Mouse (Mus musculus) limb, embryonic 12.5 days (tissue): ENCODE results near the gene Lrp4. TPM values are rescaled to one million over a fixed set of nuclear protein-coding genes. Genes with fewer than 3 reads are reported as not detected.

Experiments
- ATAC-seq: fragments of 200-750 bp; cut with Nextera tagmentation; 2 replicates; pipeline ENCODE4 v1.8.0; 2017; ENCODE audit warnings: low read depth, moderate TSS enrichment; ENCODE audit not compliant: insufficient number of reproducible peaks, insufficient read depth, low FRiP score, low TSS enrichment
- H3K27ac ChIP-seq: fragments of 300-500 bp; sonication (generic); 2 replicates; pipeline ENCODE4 v1.5.1; 2016; ENCODE audit warnings: mild to moderate bottlenecking, moderate library complexity
- H3K27me3 ChIP-seq: fragments of 300-500 bp; sonication (generic); 2 replicates; pipeline ENCODE4 v1.6.1; 2016; ENCODE audit warnings: mild to moderate bottlenecking, moderate library complexity
- H3K36me3 ChIP-seq: fragments of 300-500 bp; sonication (generic); 2 replicates; pipeline ENCODE4 v1.6.1; 2016; ENCODE audit warnings: mild to moderate bottlenecking, moderate library complexity
- H3K4me1 ChIP-seq: fragments of 300-500 bp; sonication (generic); replicated peaks from 2 replicates; pipeline ENCODE4 v1.6.1; 2016
- H3K4me2 ChIP-seq: fragments of 300-500 bp; sonication (generic); 2 replicates; pipeline ENCODE4 v1.6.1; 2016; ENCODE audit warnings: mild to moderate bottlenecking, moderate library complexity
- H3K4me3 ChIP-seq: fragments of 300-500 bp; sonication (generic); replicated peaks from 2 replicates; pipeline ENCODE4 v1.5.1; 2016; ENCODE audit warnings: mild to moderate bottlenecking
- H3K9ac ChIP-seq: fragments of 300-500 bp; sonication (generic); replicated peaks from 2 replicates; pipeline ENCODE4 v1.6.1; 2016; ENCODE audit warnings: mild to moderate bottlenecking, moderate library complexity
- H3K9me3 ChIP-seq: fragments of 300-500 bp; sonication (generic); 2 replicates; pipeline ENCODE4 v1.6.1; 2016; ENCODE audit warnings: mild to moderate bottlenecking, moderate library complexity
- WGBS: fragments of 180-500 bp; shearing (Covaris S2); methylation state at CpG from one replicate; pipeline ENCODE4 v1.1.7; 2016; 5-methylcytosine and 5-hydroxymethylcytosine counted together
- polyA plus RNA-seq: library from polyadenylated mRNA; unstranded; fragments of >200 nt; fragmentation: Nextera tagmentation; extraction: Ambion mirVana; gene quantifications from 2 replicates; pipeline ENCODE4 v1.2.1, GENCODE M21; 2016

Gene Lrp4
- polyA plus RNA-seq, 1 experiment from 2014 or later, result 7.2 TPM

- H3K9me3 ChIP-seq, result no peaks in the 10 kb centered on the region
- no peak overlapping the region for H3K4me2 ChIP-seq
- no peak overlapping the region for H3K4me3 ChIP-seq
- no peaks in the 10 kb centered on the region for H3K36me3 ChIP-seq
- 91% methylated on average over 8 of the region's 8 CpGs for WGBS
- no peak overlapping the region for H3K27ac ChIP-seq
- H3K9ac ChIP-seq, result no peak overlapping the region
- no peaks in the 10 kb centered on the region for H3K27me3 ChIP-seq
- no peak for ATAC-seq
- H3K4me1 ChIP-seq, result no peaks in the 10 kb centered on the region
These were observed 20.6 kb upstream of the Lrp4 start for GRCm38 (mm10) chr2:91436713-91437112.

DNA sequence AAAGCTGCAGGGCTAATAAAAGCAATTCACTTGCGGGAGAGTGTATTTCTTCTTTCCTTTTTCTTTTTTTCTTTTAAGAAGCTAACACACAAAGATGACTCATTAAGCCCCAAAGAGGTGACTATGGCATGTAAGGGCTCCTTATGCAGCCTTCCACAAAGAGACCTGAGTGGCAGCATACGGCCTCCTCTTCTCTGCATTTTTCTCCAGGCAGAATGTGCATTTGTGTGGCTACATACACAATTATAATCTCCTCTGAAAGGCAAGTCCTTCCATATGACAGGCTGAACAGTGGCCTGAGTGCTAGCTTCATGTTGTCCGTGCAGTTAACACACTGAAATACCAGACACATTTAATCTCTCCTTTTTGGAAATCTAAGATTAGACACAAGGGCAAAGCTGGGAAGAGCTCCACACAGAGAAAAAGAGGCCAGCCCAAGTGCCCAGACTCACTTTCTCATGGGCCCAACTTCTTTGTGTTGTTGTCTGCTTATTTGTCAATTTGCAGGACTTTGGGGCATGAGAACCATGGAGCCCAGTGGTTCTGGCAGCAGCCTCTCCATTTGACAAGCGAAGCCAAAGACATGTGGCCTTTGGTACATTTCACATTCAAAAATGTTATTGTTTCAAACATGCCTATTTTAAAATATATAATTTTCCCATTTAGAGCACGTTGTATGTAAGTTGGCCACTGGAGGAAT, 20.0 kb upstream of the Lrp4 start:
- H3K9me3 ChIP-seq, result no peaks in the 10 kb centered on the region
- H3K4me3 ChIP-seq, result no peak overlapping the region
- 88% methylated on average over 5 of the region's 5 CpGs for WGBS
- no peak overlapping the region for H3K4me2 ChIP-seq
- H3K36me3 ChIP-seq, result no peaks in the 10 kb centered on the region
- no peaks in the 10 kb centered on the region for H3K4me1 ChIP-seq
- no peak overlapping the region for H3K9ac ChIP-seq
- H3K27ac ChIP-seq, result no peak overlapping the region
- no peaks in the 10 kb centered on the region for H3K27me3 ChIP-seq
- ATAC-seq, result no peak

GRCm38 (mm10) chr2:91439271-91439670, 18.0 kb upstream of the Lrp4 start:
- H3K36me3 ChIP-seq, result no peaks in the 10 kb centered on the region
- no peaks in the 10 kb centered on the region for H3K9me3 ChIP-seq
- H3K4me1 ChIP-seq, result peaks cover 6% of the 10 kb centered on the region; the same call in 1 of the 2 replicates
- H3K9ac ChIP-seq, result no peak overlapping the region
- H3K27ac ChIP-seq, result no peak overlapping the region
- no peak overlapping the region for H3K4me2 ChIP-seq
- H3K27me3 ChIP-seq, result no peaks in the 10 kb centered on the region
- no peak for ATAC-seq
- no peak overlapping the region for H3K4me3 ChIP-seq
- 83% methylated on average over 10 of the region's 10 CpGs for WGBS

DNA sequence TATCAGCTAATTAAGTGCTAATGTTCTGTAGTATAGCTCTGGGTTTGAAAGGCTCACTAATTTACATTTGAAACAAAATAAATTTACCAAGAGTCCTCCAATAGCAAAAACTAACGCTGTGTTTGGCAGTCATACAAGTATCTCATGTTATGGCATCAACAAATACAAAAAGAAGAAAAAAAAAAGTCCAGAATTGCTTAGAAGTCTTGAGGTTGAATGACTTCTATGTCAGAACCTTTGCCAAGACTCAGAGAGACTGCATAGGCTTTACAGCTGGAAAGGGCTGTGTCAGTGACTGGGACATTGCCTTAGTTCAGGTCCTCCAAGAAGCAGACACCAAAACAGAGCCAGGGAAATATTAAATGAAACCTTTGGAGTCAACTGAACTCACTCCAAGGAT, 17.4 kb upstream of the Lrp4 start:
- H3K27me3 ChIP-seq, result no peaks in the 10 kb centered on the region
- H3K36me3 ChIP-seq, result no peaks in the 10 kb centered on the region
- 87% methylated on average over 1 of the region's 1 CpGs for WGBS
- H3K9ac ChIP-seq, result no peak overlapping the region
- H3K27ac ChIP-seq, result no peak overlapping the region
- H3K4me2 ChIP-seq, result no peak overlapping the region
- H3K9me3 ChIP-seq, result no peaks in the 10 kb centered on the region
- ATAC-seq, result no peak
- peaks cover 6% of the 10 kb centered on the region; the same call in 1 of the 2 replicates for H3K4me1 ChIP-seq
- H3K4me3 ChIP-seq, result no peak overlapping the region

DNA sequence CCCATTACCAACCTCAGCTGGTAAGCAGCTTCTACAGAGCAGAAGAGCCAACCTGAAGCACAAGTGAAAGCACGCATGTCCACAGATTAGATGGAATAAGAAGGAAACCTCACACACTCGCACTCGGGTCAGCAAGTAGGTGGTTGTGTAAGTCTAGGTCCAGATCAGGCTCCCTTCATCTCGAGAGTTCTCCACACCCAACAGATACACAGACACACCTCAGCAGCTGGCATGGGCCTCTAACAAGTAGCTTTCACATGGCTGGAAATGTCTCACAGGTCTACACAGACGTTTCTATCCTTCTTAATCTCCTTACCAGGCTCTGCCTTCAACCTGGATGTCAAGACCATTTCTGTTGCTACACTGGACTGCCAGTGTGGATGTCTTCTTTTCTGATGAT, 16.6 kb upstream of the Lrp4 start:
- Histone ChIP-seq H3K36me3 (no peaks in the 10 kb centered on the region), H3K9ac (no peak overlapping the region), H3K27ac (no peak overlapping the region), H3K4me3 (no peak overlapping the region), H3K4me2 (no peak overlapping the region), H3K4me1 (peaks cover 6% of the 10 kb centered on the region; the same call in 1 of the 2 replicates), H3K27me3 (no peaks in the 10 kb centered on the region), H3K9me3 (no peaks in the 10 kb centered on the region)
- WGBS, result 85% methylated on average over 5 of the region's 5 CpGs
- ATAC-seq, result no peak

GRCm38 (mm10) chr2:91441715-91442114, 15.6 kb upstream of the Lrp4 start:
- Histone ChIP-seq H3K36me3 (no peaks in the 10 kb centered on the region), H3K4me2 (no peak overlapping the region), H3K4me1 (peaks cover 6% of the 10 kb centered on the region; the same call in 1 of the 2 replicates), H3K9ac (no peak overlapping the region), H3K4me3 (no peak overlapping the region), H3K27ac (no peak overlapping the region), H3K27me3 (no peaks in the 10 kb centered on the region), H3K9me3 (no peaks in the 10 kb centered on the region)
- 84% methylated on average over 2 of the region's 2 CpGs for WGBS
- no peak for ATAC-seq

- no peak overlapping the region for H3K4me2 ChIP-seq
- no peaks in the 10 kb centered on the region for H3K27me3 ChIP-seq
- 73% methylated on average over 1 of the region's 1 CpGs for WGBS
- no peak overlapping the region for H3K27ac ChIP-seq
- no peaks in the 10 kb centered on the region for H3K9me3 ChIP-seq
- no peak overlapping the region for H3K9ac ChIP-seq
- no peak overlapping the region for H3K4me3 ChIP-seq
- no peak for ATAC-seq
- no peaks in the 10 kb centered on the region for H3K36me3 ChIP-seq
- H3K4me1 ChIP-seq, result peaks cover 6% of the 10 kb centered on the region; the same call in 1 of the 2 replicates
These were observed 15.1 kb upstream of the Lrp4 start for GRCm38 (mm10) chr2:91442241-91442640.

GRCm38 (mm10) chr2:91444286-91444892, 12.9 kb upstream of the Lrp4 start, which contains the start of gene 1110051M20Rik:
TSS of gene 1110051M20Rik (minus strand) at chr2:91444704.
- H3K27ac ChIP-seq, result peak within 1 kb of the TSS; percentile 75; the same call in 1 of the 2 replicates
- no peaks in the 10 kb centered on the region for H3K9me3 ChIP-seq
- peak within 1 kb of the TSS; percentile 68 for H3K4me3 ChIP-seq
- H3K4me2 ChIP-seq, result peak within 1 kb of the TSS; percentile 71
- H3K4me1 ChIP-seq, result peaks cover 6% of the 10 kb centered on the region; the same call in 1 of the 2 replicates
- H3K36me3 ChIP-seq, result no peaks in the 10 kb centered on the region
- peak; percentile 90 for ATAC-seq
- 1% methylated on average over 19 of the region's 19 CpGs for WGBS
- no peaks in the 10 kb centered on the region for H3K27me3 ChIP-seq
- peak within 1 kb of the TSS; percentile 59 for H3K9ac ChIP-seq

GRCm38 (mm10) chr2:91449662-91450061, 7.6 kb upstream of the Lrp4 start:
- no peak overlapping the region for H3K4me2 ChIP-seq
- WGBS, result 44% methylated on average over 1 of the region's 1 CpGs
- no peak for ATAC-seq
- no peaks in the 10 kb centered on the region for H3K27me3 ChIP-seq
- no peak overlapping the region for H3K27ac ChIP-seq
- no peak overlapping the region for H3K9ac ChIP-seq
- no peaks in the 10 kb centered on the region for H3K36me3 ChIP-seq
- no peak overlapping the region for H3K4me3 ChIP-seq
- H3K4me1 ChIP-seq, result peaks cover 10% of the 10 kb centered on the region
- no peaks in the 10 kb centered on the region for H3K9me3 ChIP-seq

DNA sequence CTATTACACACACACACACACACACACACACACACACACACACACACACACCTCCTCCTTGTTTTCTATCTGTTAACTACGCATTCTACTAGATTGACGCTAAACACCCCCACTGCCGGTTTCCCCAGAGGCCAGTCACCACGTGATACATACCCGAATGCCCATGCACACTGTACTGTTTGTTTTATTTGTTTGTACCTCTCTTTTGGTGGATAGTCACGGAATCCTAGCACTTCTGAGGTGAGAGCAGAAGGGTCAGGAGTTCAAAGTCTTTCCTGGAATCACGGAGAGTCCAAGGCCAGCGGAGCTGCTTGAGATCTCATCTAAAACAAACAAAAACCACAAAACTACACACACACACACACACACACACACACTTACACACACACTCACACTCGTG, 7.0 kb upstream of the Lrp4 start:
- Histone ChIP-seq H3K27me3 (0 out of 2 replicates have a peak, but pooled peaks cover 1% of the 10 kb centered on the region), H3K4me1 (peaks cover 10% of the 10 kb centered on the region), H3K4me2 (no peak overlapping the region), H3K4me3 (no peak overlapping the region), H3K27ac (no peak overlapping the region), H3K36me3 (no peaks in the 10 kb centered on the region), H3K9ac (no peak overlapping the region), H3K9me3 (no peaks in the 10 kb centered on the region)
- ATAC-seq, result no peak
- WGBS, result 78% methylated on average over 9 of the region's 9 CpGs

DNA sequence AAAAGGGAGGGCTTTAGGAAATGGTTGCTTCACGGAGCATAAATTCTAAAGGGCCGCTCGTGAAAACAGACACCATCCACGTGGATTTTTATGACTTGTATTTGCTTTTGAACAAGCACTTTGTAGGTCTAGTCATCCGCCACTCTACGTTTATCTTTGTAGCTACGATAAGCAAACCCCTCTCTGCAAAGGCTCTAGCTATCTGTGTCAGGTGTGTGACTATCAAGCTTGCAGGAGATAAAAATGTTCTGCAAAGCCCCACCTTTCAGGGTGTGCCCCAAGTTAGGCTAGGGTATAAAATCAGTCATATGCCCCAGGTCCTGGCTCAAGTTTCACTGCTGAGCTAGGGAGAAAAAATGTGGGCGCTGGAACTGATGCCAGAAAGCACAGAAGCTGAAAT, 4.7 kb upstream of the Lrp4 start:
- Histone ChIP-seq H3K9me3 (no peaks in the 10 kb centered on the region), H3K4me1 (peaks cover 12% of the 10 kb centered on the region), H3K9ac (no peak overlapping the region), H3K27me3 (0 out of 2 replicates have a peak, but pooled peaks cover 2% of the 10 kb centered on the region), H3K4me2 (peak overlapping the region; percentile 43), H3K36me3 (no peaks in the 10 kb centered on the region), H3K4me3 (0 out of 2 replicates have a peak overlapping the region, but pooled peaks have one; percentile 6), H3K27ac (no peak overlapping the region)
- WGBS, result 25% methylated on average over 8 of the region's 8 CpGs
- no peak for ATAC-seq
